Mouse (Mus musculus) liver, embryonic 14.5 days (tissue): ENCODE measurements around the gene Ston1. TPM values are rescaled to one million over a fixed set of nuclear protein-coding genes. Genes with fewer than 3 reads are reported as not detected.
A peak's percentile ranks its signal among the peaks of the same experiment; 100 is the strongest.

Source experiments
- ATAC-seq: fragments of 200-750 bp; cut with Nextera tagmentation; 2 replicates; pipeline ENCODE4 v1.8.0; 2017; ENCODE audit warnings: moderate number of reproducible peaks, mild to moderate bottlenecking, moderate library complexity; ENCODE audit not compliant: insufficient read depth
- DNase-seq, 3 experiments: peaks; one replicate each; pipeline ENCODE4 v3.0.0-alpha.2; 2012 to 2013; ENCODE audit warnings: low read depth in 3 of 3, low spot score in 3 of 3
- H3K27ac ChIP-seq: fragments of 300-500 bp; sonication (generic); 2 replicates; pipeline ENCODE4 v1.5.1; 2014; ENCODE audit warnings: moderate library complexity, mild to moderate bottlenecking, control low read depth, inconsistent platforms
- H3K27me3 ChIP-seq: fragments of 300-500 bp; sonication (generic); 2 replicates; pipeline ENCODE4 v1.6.1; 2014; ENCODE audit warnings: mild to moderate bottlenecking, low read length, moderate library complexity; ENCODE audit not compliant: control insufficient read depth, insufficient read depth
- H3K36me3 ChIP-seq: fragments of 300-500 bp; sonication (generic); replicated peaks from 2 replicates; pipeline ENCODE4 v1.6.1; 2014; ENCODE audit warnings: low read depth; ENCODE audit not compliant: control insufficient read depth, insufficient read depth
- H3K4me1 ChIP-seq, 2 experiments: fragments of 200-500 bp in 1 of 2; fragments of 300-500 bp in 1 of 2; sonication (generic) in 1 of 2; replicated peaks; 2 replicates each; pipeline ENCODE4 v1.6.1; 2012 to 2014; ENCODE audit warnings: antibody characterized with exemption in 1 of 2, inconsistent platforms in 1 of 2, low read length in 1 of 2; ENCODE audit not compliant: control insufficient read depth in 2 of 2, insufficient read depth in 2 of 2
- H3K4me2 ChIP-seq: fragments of 300-500 bp; sonication (generic); 2 replicates; pipeline ENCODE4 v1.6.1; 2014; ENCODE audit warnings: low read depth, mild to moderate bottlenecking, control low read depth, moderate library complexity
- H3K4me3 ChIP-seq, 2 experiments: fragments of 200-500 bp in 1 of 2; fragments of 300-500 bp in 1 of 2; sonication (generic) in 1 of 2; 2 replicates each; pipeline ENCODE4 v1.5.1; 2012 to 2014; ENCODE audit warnings: low read depth in 2 of 2, low read length in 2 of 2, mild to moderate bottlenecking in 2 of 2, control low read depth in 1 of 2, inconsistent platforms in 1 of 2, moderate library complexity in 1 of 2; ENCODE audit not compliant: insufficient read depth in 1 of 2
- H3K9ac ChIP-seq: fragments of 300-500 bp; sonication (generic); replicated peaks from 2 replicates; pipeline ENCODE4 v1.6.1; 2014; ENCODE audit warnings: mild to moderate bottlenecking, control low read depth, moderate library complexity
- H3K9me3 ChIP-seq: fragments of 300-500 bp; sonication (generic); 2 replicates; pipeline ENCODE4 v1.6.1; 2016; ENCODE audit warnings: low read length, mixed read lengths; ENCODE audit not compliant: control insufficient read depth
- CTCF ChIP-seq: IDR thresholded peaks from 2 replicates; pipeline ENCODE4 v1.5.1; 2016; ENCODE audit warnings: antibody characterized with exemption, low read depth, control low read depth
- EP300 ChIP-seq: IDR thresholded peaks from 2 replicates; pipeline ENCODE4 v1.6.1; 2016; ENCODE audit warnings: antibody characterized with exemption, low read depth
- WGBS: fragments of 180-500 bp; shearing (Covaris S2); extraction: QIAGEN DNeasy Blood & Tissue Kit; methylation state at CpG from one replicate; pipeline ENCODE4 v1.1.7; 2014; ENCODE audit not compliant: insufficient replicate concordance; 5-methylcytosine and 5-hydroxymethylcytosine counted together
- polyA plus RNA-seq, 2 experiments: library from polyadenylated mRNA; depleted of rRNA in 1 of 2; stranded (reverse) in 1 of 2; unstranded in 1 of 2; fragments of >200 nt; fragmentation: Nextera tagmentation in 1 of 2; extraction: Ambion mirVana in 1 of 2; gene quantifications; 2 replicates each; pipeline versions ENCODE4 v1.2.1 to v1.2.3; 2012 to 2014

Gene Ston1
- polyA plus RNA-seq, 2 experiments = 1.2 to 1.9 TPM

DNA sequence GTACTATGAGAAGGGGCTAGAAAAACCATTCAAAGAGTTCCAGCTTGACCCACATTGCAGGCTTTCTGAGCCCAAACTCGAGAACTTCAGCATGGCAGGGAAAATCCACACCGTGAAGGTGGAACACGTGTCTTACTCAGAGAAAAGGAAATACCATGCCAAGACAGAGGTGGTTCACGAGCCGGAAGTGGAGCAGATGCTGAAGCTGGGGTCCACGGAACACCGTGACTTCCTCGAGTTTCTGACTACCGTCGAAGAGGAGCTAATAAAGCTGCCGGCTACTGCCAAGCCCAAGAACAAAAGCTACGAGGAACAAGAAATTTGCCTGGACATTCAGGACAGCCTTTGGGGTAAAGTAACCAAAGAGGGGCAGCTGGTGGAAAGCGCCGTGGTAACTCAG, 38.6 kb downstream of the Ston1 start:
- 80% methylated on average over 14 of the region's 14 CpGs for WGBS
- no peak for ATAC-seq

DNA sequence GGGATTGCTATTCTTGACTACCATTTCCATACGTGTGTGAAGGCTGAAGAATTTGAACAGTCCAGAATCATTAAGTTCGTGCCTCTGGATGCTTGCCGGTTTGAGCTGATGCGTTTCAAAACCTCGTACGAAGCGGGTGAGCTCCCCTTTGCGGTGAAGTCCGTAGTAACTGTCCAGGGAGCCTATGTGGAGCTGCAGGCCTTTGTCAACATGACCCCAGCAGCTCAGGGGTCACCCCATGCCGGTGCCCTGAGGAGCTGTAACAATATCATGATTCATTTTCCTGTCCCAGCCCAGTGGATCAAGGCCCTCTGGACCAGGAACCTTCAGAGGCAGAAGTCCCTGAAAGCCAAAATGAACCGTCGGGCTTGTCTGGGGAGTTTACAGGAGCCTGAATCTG, 39.1 kb downstream of the Ston1 start:
- no peak for ATAC-seq
- H3K27ac ChIP-seq = no peak overlapping the region
- H3K9ac ChIP-seq = no peak overlapping the region
- no peaks in the 10 kb centered on the region for H3K9me3 ChIP-seq
- H3K4me2 ChIP-seq = no peak overlapping the region
- no peak overlapping the region for H3K4me3 ChIP-seq
- no peak for DNase-seq
- no peaks in the 10 kb centered on the region for H3K36me3 ChIP-seq
- H3K4me1 ChIP-seq = no peaks in the 10 kb centered on the region; a peak in 1 of 4 replicates
- no peaks in the 10 kb centered on the region for H3K27me3 ChIP-seq
- TF ChIP-seq CTCF = no peak
- no peak for TF ChIP-seq EP300
- 59% methylated on average over 12 of the region's 12 CpGs for WGBS

More for the DNA sequence above, 38.6 kb downstream of the Ston1 start:
- H3K9ac ChIP-seq = no peak overlapping the region
- no peaks in the 10 kb centered on the region; a peak in 1 of 4 replicates for H3K4me1 ChIP-seq
- no peak overlapping the region for H3K4me2 ChIP-seq
- no peaks in the 10 kb centered on the region for H3K36me3 ChIP-seq
- DNase-seq = no peak
- TF ChIP-seq CTCF = no peak
- TF ChIP-seq EP300 = no peak
- H3K9me3 ChIP-seq = no peaks in the 10 kb centered on the region
- no peaks in the 10 kb centered on the region for H3K27me3 ChIP-seq
- H3K4me3 ChIP-seq = no peak overlapping the region
- H3K27ac ChIP-seq = no peak overlapping the region

DNA sequence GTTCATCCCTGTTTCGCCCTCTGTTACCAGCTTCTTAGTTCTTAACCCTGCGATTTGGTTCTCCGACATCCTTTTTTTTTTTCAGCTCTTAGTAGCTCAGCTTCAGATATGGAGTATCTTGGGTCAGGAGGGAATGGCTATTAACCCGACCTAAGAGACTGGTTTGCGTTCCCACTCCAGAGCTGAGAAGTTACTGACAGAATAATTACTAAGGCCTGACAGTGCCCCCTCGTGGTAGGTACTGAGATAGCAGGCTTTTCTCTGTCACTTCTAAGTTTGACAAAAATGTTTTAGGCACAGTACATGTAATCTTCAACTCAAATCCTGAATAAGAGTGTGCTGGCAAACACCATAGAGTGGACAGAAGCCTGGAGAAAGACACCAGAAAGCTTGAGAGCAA, 43.5 kb downstream of the Ston1 start:
- no peak overlapping the region for H3K9ac ChIP-seq
- no peaks in the 10 kb centered on the region for H3K27me3 ChIP-seq
- no peak for TF ChIP-seq EP300
- peak; percentile 76 for TF ChIP-seq CTCF
- ATAC-seq (no peak), DNase-seq (peak in 2 of 3 experiments; percentile 20 to 23)
- H3K4me3 ChIP-seq = no peak overlapping the region
- 28% methylated on average over 6 of the region's 6 CpGs for WGBS
- no peak overlapping the region for H3K27ac ChIP-seq
- H3K9me3 ChIP-seq = no peaks in the 10 kb centered on the region
- no peaks in the 10 kb centered on the region for H3K4me1 ChIP-seq
- H3K36me3 ChIP-seq = no peaks in the 10 kb centered on the region
- no peak overlapping the region for H3K4me2 ChIP-seq

DNA sequence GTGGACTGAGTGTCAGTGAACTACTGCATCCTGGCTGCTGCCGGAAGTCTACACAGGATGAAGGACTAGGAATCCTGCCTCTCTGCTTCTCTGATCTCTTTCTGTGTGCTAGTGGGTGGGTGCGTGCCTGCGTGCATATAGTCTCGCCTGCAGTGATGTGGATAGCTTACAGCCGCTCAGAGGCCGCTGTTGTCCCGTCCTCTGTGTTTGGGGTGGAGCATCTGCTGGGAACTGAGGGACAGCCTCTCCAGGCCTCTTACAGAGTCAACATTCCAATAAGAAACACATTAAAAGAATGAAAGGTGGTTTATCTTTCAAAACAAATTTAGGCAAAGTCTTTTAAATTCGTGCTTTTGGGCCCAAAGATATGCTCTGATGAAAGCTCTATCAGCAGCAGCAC, 44.4 kb downstream of the Ston1 start:
- no peak overlapping the region for H3K9ac ChIP-seq
- H3K36me3 ChIP-seq = no peaks in the 10 kb centered on the region
- H3K9me3 ChIP-seq = no peaks in the 10 kb centered on the region
- TF ChIP-seq EP300 (no peak), CTCF (no peak)
- no peak for ATAC-seq
- no peak overlapping the region for H3K4me2 ChIP-seq
- no peak overlapping the region for H3K27ac ChIP-seq
- 73% methylated on average over 8 of the region's 8 CpGs for WGBS
- H3K4me3 ChIP-seq = no peak overlapping the region
- H3K27me3 ChIP-seq = no peaks in the 10 kb centered on the region
- H3K4me1 ChIP-seq = no peaks in the 10 kb centered on the region
- no peak for DNase-seq

DNA sequence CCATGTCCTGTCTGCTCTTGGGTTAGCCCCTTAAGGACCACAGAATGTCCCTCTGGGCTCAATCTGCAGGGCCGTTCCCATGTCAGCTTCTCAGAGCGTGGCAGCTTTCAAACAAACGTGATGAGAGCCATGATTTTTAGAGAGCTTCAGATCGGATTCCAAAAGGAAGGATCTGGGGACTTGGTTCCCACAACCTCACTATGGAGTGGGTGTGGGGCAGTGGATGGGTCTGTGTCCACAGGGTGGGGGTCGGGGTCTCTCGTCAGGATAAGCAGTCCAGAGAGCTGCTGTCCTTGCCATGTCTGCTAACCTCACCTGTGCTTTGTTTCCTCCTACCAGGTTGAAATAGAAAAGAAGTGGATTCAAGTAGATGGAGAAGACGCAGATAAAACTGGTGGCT, 47.4 kb downstream of the Ston1 start:
- no peak overlapping the region for H3K4me3 ChIP-seq
- H3K36me3 ChIP-seq = no peaks in the 10 kb centered on the region
- no peak overlapping the region for H3K4me2 ChIP-seq
- no peak overlapping the region for H3K27ac ChIP-seq
- TF ChIP-seq CTCF (no peak), EP300 (no peak)
- H3K9ac ChIP-seq = no peak overlapping the region
- 57% methylated on average over 7 of the region's 7 CpGs for WGBS
- H3K27me3 ChIP-seq = no peaks in the 10 kb centered on the region
- H3K4me1 ChIP-seq = no peaks in the 10 kb centered on the region
- no peak for ATAC-seq
- DNase-seq = no peak
- no peaks in the 10 kb centered on the region for H3K9me3 ChIP-seq
